7 mouse cellular contexts compared by ENCODE assay signal in genomic region chr15:95887365-95887764, GRCm38 (mm10).
DNase-seq lines count a peak whose midpoint lies in the region; ATAC-seq and TF ChIP-seq lines count a peak whose summit lies in the region.

No protein-coding gene starts in this region.

- peaks cover 11% of the 10 kb centered on the region; the same call in 1 of the 2 replicates for H3K4me1 ChIP-seq in midbrain, embryonic 11.5 days (ENCODE audit: control insufficient read depth, insufficient read depth, low read length)
- H3K4me1 ChIP-seq in midbrain, embryonic 16.5 days (ENCODE audit: control insufficient read depth, insufficient read depth, low read length) = peaks cover 15% of the 10 kb centered on the region
- H3K4me1 ChIP-seq in hindbrain, embryonic 14.5 days (replicated peaks; ENCODE audit: control insufficient read depth, insufficient read depth, low read length) = peaks cover 23% of the 10 kb centered on the region
- no peaks in the 10 kb centered on the region for H3K4me1 ChIP-seq in cerebellum, adult 2 months (ENCODE audit: control insufficient read depth, insufficient read depth, low read length)

- no peak overlapping the region for H3K4me2 ChIP-seq in midbrain, embryonic 11.5 days
- no peak overlapping the region for H3K4me2 ChIP-seq in midbrain, embryonic 16.5 days (ENCODE audit: low read length)
- no peak overlapping the region for H3K4me2 ChIP-seq in hindbrain, embryonic 14.5 days (replicated peaks)

- H3K27ac ChIP-seq in midbrain, embryonic 11.5 days (ENCODE audit: low read depth, low read length) = 0 out of 2 replicates have a peak overlapping the region, but pooled peaks have one; percentile 36
- H3K27ac ChIP-seq in midbrain, embryonic 16.5 days (ENCODE audit: low read length) = no peak overlapping the region
- H3K27ac ChIP-seq in hindbrain, embryonic 14.5 days = 0 out of 2 replicates have a peak overlapping the region, but pooled peaks have one; percentile 38
- H3K27ac ChIP-seq in cerebellum, adult 2 months (ENCODE audit: insufficient read depth, low read length) = no peak overlapping the region

- no peak for TF ChIP-seq CTCF in cerebellum, adult 2 months (IDR thresholded peaks at IDR 0.05; ENCODE audit: borderline replicate concordance, insufficient read depth, low read depth, low read length)

- H3K9ac ChIP-seq in midbrain, embryonic 11.5 days (ENCODE audit: low read length) = no peak overlapping the region
- H3K9ac ChIP-seq in midbrain, embryonic 16.5 days (ENCODE audit: low read depth, low read length) = no peak overlapping the region
- no peak overlapping the region for H3K9ac ChIP-seq in hindbrain, embryonic 14.5 days

- no peak for TF ChIP-seq POLR2A in cerebellum, adult 2 months (IDR thresholded peaks at IDR 0.05; ENCODE audit: borderline replicate concordance, insufficient read depth, low read length)

- ATAC-seq in midbrain, embryonic 11.5 days (ENCODE audit: low FRiP score) = peak; percentile 55; the same call in 1 of the 2 replicates
- no peak for ATAC-seq in midbrain, embryonic 16.5 days
- ATAC-seq in common myeloid progenitor, adult 5-6 weeks (replicated peaks; ENCODE audit: low read depth, poor library complexity, severe bottlenecking) = peak; percentile 55
- no peak for ATAC-seq in hindbrain, embryonic 14.5 days (ENCODE audit: low FRiP score)
- peak; percentile 48 for ATAC-seq in megakaryocyte, adult 5-6 weeks (ENCODE audit: poor library complexity, severe bottlenecking)
- ATAC-seq in activated CD4-positive, CD25-positive, alpha-beta regulatory T cell, adult 4 months = no peak

- no peaks in the 10 kb centered on the region for H3K36me3 ChIP-seq in midbrain, embryonic 11.5 days (ENCODE audit: control insufficient read depth, insufficient read depth, low read length)
- H3K36me3 ChIP-seq in midbrain, embryonic 16.5 days (ENCODE audit: control insufficient read depth, insufficient read depth, low read length) = no peaks in the 10 kb centered on the region
- H3K36me3 ChIP-seq in hindbrain, embryonic 14.5 days (replicated peaks; ENCODE audit: control insufficient read depth, insufficient read depth) = no peaks in the 10 kb centered on the region

- H3K4me3 ChIP-seq in midbrain, embryonic 11.5 days (ENCODE audit: low read depth, low read length) = no peak overlapping the region
- H3K4me3 ChIP-seq in midbrain, embryonic 16.5 days (ENCODE audit: low read depth, low read length) = no peak overlapping the region
- H3K4me3 ChIP-seq in hindbrain, embryonic 14.5 days (replicated peaks; ENCODE audit: low read length) = no peak overlapping the region
- H3K4me3 ChIP-seq in cerebellum, adult 2 months (replicated peaks; ENCODE audit: insufficient read depth, low read depth, low read length) = no peak overlapping the region

- 50% methylated on average over 5 of the region's 5 CpGs for WGBS in midbrain, embryonic 11.5 days
- WGBS in midbrain, embryonic 16.5 days = 35% methylated on average over 5 of the region's 5 CpGs
- 46% methylated on average over 5 of the region's 5 CpGs for WGBS in hindbrain, embryonic 14.5 days
- WGBS in cerebellum, adult 2 months = 33% methylated on average over 5 of the region's 5 CpGs

- no peaks in the 10 kb centered on the region for H3K27me3 ChIP-seq in midbrain, embryonic 11.5 days (ENCODE audit: control insufficient read depth, insufficient read depth, low read length)
- no peaks in the 10 kb centered on the region for H3K27me3 ChIP-seq in midbrain, embryonic 16.5 days (ENCODE audit: control insufficient read depth, insufficient read depth, low read depth, low read length)
- H3K27me3 ChIP-seq in hindbrain, embryonic 14.5 days (ENCODE audit: control insufficient read depth, insufficient read depth, low read length) = no peaks in the 10 kb centered on the region
- no peaks in the 10 kb centered on the region for H3K27me3 ChIP-seq in cerebellum, adult 2 months (ENCODE audit: control insufficient read depth, insufficient read depth, low read length)

- peak; percentile 86 for DNase-seq in midbrain, embryonic 11.5 days (ENCODE audit: low spot score, missing footprints)
- DNase-seq in hindbrain, embryonic 14.5 days (ENCODE audit: low spot score) = no peak
- no peak for DNase-seq in cerebellum, adult 2 months

- H3K9me3 ChIP-seq in midbrain, embryonic 11.5 days (ENCODE audit: control insufficient read depth, low read length) = no peaks in the 10 kb centered on the region
- no peaks in the 10 kb centered on the region; the same call in 1 of the 2 replicates for H3K9me3 ChIP-seq in midbrain, embryonic 16.5 days (replicated peaks; ENCODE audit: control insufficient read depth, low read length, poor library complexity, severe bottlenecking)
- no peaks in the 10 kb centered on the region for H3K9me3 ChIP-seq in hindbrain, embryonic 14.5 days (ENCODE audit: control insufficient read depth, low read length)

Comparison
In these comparisons a context has a peak if more than half of its experiments do, and no peak if none do; other contexts are left out.
1. ATAC-seq: peak in midbrain, embryonic 11.5 days (single experiment), common myeloid progenitor, adult 5-6 weeks (single experiment) and megakaryocyte, adult 5-6 weeks (single experiment); none in midbrain, embryonic 16.5 days (single experiment), hindbrain, embryonic 14.5 days (single experiment) and activated CD4-positive, CD25-positive, alpha-beta regulatory T cell, adult 4 months (single experiment).
2. H3K27ac ChIP-seq: peak in midbrain, embryonic 11.5 days (single experiment) and hindbrain, embryonic 14.5 days (single experiment); none in midbrain, embryonic 16.5 days (single experiment) and cerebellum, adult 2 months (single experiment).